Mouse (Mus musculus) neural tube, embryonic 12.5 days (tissue): Measurements from ENCODE around the gene Adck1. TPM values are rescaled to one million over a fixed set of nuclear protein-coding genes. Genes with fewer than 3 reads are reported as not detected.
"Not testable (repeated sequence)": the region's sequence is repeated elsewhere in the genome, so short reads cannot be mapped to it uniquely, and the experiment has no call there.

Experiments used
- ATAC-seq: fragments of 200-750 bp; cut with Nextera tagmentation; 2 replicates; pipeline ENCODE4 v1.8.0; 2017; ENCODE audit warnings: low read depth, mild to moderate bottlenecking, moderate TSS enrichment, moderate library complexity; ENCODE audit not compliant: low FRiP score
- H3K27ac ChIP-seq: fragments of 300-500 bp; sonication (generic); 2 replicates; pipeline ENCODE4 v1.5.1; 2016
- H3K27me3 ChIP-seq: fragments of 300-500 bp; sonication (generic); replicated peaks from 2 replicates; pipeline ENCODE4 v1.6.1; 2016; ENCODE audit warnings: mild to moderate bottlenecking
- H3K36me3 ChIP-seq: fragments of 300-500 bp; sonication (generic); 2 replicates; pipeline ENCODE4 v1.6.1; 2016; ENCODE audit warnings: mild to moderate bottlenecking
- H3K4me1 ChIP-seq: fragments of 300-500 bp; sonication (generic); 2 replicates; pipeline ENCODE4 v1.6.1; 2016
- H3K4me2 ChIP-seq: fragments of 300-500 bp; sonication (generic); replicated peaks from 2 replicates; pipeline ENCODE4 v1.6.1; 2016; ENCODE audit warnings: mild to moderate bottlenecking
- H3K4me3 ChIP-seq: fragments of 300-500 bp; sonication (generic); 2 replicates; pipeline ENCODE4 v1.5.1; 2016
- H3K9ac ChIP-seq: fragments of 300-500 bp; sonication (generic); 2 replicates; pipeline ENCODE4 v1.6.1; 2016; ENCODE audit warnings: mild to moderate bottlenecking
- H3K9me3 ChIP-seq: fragments of 300-500 bp; sonication (generic); 2 replicates; pipeline ENCODE4 v1.6.1; 2016; ENCODE audit warnings: mild to moderate bottlenecking
- WGBS: fragments of 180-500 bp; shearing (Covaris S2); methylation state at CpG from one replicate; pipeline ENCODE4 v1.1.7; 2016; 5-methylcytosine and 5-hydroxymethylcytosine counted together
- polyA plus RNA-seq: library from polyadenylated mRNA; unstranded; fragments of >200 nt; fragmentation: Nextera tagmentation; extraction: Ambion mirVana; gene quantifications from 2 replicates; pipeline ENCODE4 v1.2.1, GENCODE M21; 2016

Adck1 gene
- polyA plus RNA-seq, 1 experiment from 2014 or later: 23.6 TPM

DNA sequence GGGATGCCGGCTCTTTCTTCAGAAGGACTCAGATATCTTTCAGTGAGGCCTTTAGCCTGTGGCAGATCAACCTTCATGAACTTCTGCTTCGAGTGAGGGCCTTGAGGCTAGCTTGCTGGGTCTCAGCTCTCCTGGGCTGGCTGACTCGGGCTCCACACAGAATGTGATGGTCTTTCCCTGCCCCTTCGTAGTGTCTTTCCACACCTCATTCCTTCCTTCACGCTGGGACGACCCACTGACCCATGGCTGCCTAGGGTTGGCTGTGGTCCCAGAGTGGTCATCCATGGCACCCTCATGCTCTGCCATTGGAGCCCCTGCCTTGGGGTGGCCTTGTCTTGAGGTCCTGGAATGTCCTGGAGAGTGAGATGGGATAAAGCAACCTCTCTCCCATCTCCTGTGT is 100.7 kb downstream of the Adck1 start:
- Histone ChIP-seq H3K27ac (no peak overlapping the region), H3K9ac (no peak overlapping the region), H3K4me1 (no peaks in the 10 kb centered on the region), H3K4me2 (no peak overlapping the region), H3K4me3 (no peak overlapping the region), H3K9me3 (no peaks in the 10 kb centered on the region), H3K36me3 (peaks cover 4% of the 10 kb centered on the region; the same call in 1 of the 2 replicates), H3K27me3 (no peaks in the 10 kb centered on the region)
- ATAC-seq: no peak
- 93% methylated on average over 6 of the region's 6 CpGs for WGBS

DNA sequence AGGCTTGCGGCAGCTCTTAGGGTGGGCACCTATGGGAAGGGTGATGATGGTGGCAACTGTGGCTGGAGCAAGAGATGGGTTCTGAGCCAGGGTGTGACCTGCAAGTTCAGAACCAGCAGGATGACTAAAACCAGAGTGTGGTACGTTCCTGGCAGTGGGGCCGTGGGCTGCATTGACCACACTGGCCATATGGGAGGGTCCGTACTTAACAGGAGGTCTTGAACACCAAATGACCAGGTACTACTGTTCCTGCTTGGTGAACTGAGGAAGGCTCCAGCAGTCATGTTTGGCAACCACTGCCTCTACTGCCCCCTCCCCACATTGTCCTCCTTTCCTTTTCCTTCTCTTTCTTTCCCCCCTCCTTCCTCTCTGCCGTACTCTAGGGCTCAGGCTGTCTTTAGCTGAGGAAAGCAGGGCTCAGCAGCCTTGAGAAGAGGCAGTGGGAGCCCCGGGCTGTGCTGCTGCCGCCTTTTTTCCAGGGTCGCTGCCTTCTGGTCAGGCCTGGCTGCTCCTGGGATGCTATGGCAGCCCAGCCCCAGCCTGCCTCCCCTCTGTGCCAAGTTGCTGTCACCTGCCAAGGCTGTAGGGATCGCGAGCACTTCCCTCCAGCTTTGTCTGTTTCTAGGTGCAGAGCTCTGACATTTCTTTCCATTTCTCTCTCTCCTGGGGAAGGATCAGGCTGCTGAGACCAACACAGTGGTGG is 103.4 kb downstream of the Adck1 start:
- Histone ChIP-seq H3K9me3 (no peaks in the 10 kb centered on the region), H3K9ac (no peak overlapping the region), H3K4me2 (no peak overlapping the region), H3K36me3 (peaks cover 4% of the 10 kb centered on the region; the same call in 1 of the 2 replicates), H3K4me3 (no peak overlapping the region), H3K27me3 (no peaks in the 10 kb centered on the region), H3K27ac (no peak overlapping the region), H3K4me1 (no peaks in the 10 kb centered on the region)
- WGBS: 87% methylated on average over 10 of the region's 10 CpGs
- ATAC-seq: no peak

DNA sequence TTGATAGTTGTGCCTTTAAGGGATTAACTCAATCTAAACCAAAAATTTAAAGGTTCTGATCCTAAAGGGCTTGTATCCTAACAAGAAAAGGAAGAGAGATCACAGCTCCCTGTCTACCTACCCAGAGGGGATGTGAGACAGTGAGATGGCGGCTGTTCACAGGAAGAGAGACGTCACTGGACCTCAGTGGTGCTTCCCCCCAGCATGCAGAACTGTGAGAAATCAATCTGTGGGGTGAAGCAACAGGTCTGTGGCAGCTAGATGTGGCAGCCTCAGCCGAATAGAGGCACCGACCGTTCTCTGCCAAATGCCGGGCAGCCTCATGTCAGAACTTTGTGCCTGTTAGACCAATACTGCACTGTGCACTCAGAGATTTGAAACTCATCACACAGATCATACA is 106.4 kb downstream of the Adck1 start:
- 89% methylated on average over 6 of the region's 6 CpGs for WGBS
- no peak overlapping the region for H3K9ac ChIP-seq

DNA sequence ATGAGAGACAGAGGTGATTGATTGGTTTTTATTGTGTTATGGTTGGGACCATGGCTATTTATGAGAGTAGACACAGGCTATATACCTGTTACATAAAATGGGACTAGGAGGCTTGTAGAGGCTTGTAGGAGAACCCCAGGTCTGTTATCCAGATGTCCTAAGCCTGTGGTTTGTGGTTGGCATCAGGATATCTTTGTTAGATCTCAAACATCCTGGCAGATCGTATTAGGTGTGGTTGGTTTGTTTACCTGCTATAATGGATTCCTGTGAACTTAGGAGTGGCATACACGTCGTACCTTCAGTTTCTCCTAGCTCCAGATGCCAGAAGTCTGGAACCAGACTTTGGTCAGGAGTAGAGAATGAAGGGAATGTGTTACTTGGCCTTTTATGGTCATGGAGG is 106.9 kb downstream of the Adck1 start:
- Histone ChIP-seq H3K27me3 (no peaks in the 10 kb centered on the region), H3K9me3 (no peaks in the 10 kb centered on the region), H3K4me2 (no peak overlapping the region), H3K27ac (no peak overlapping the region), H3K4me3 (no peak overlapping the region), H3K4me1 (no peaks in the 10 kb centered on the region), H3K36me3 (no peaks in the 10 kb centered on the region), H3K9ac (no peak overlapping the region)
- WGBS: 83% methylated on average over 3 of the region's 3 CpGs
- no peak for ATAC-seq

More for the DNA sequence above, 106.4 kb downstream of the Adck1 start:
- no peaks in the 10 kb centered on the region for H3K36me3 ChIP-seq
- no peak overlapping the region for H3K27ac ChIP-seq
- H3K27me3 ChIP-seq: no peaks in the 10 kb centered on the region
- no peaks in the 10 kb centered on the region for H3K9me3 ChIP-seq
- H3K4me1 ChIP-seq: no peaks in the 10 kb centered on the region
- no peak overlapping the region for H3K4me2 ChIP-seq
- H3K4me3 ChIP-seq: no peak overlapping the region
- no peak for ATAC-seq

DNA sequence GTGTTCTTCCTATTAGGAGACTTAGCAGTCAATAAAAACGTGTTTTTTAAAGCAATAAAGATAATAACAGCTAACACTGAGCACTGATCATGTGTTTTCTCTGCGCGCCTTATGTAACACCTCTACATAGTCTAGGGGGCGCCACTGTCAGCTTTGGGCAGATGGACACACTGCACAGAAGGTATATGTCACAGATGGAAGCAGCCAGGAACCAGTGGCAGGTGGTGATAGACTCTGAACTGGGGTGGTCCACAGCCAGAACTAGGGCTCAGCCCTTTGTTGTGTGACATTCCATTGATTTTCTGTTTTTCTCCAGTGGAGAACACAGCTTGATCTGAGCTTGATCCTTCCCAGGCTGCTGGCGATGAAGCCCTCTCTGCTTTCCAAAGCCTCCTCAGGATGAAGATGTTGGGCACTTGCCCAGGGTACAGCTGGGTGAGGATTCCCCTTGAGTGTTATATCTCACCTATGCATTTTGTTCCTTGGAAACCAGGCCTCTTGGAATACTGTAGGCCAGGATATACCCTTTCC is 107.6 kb downstream of the Adck1 start:
- 73% methylated on average over 5 of the region's 5 CpGs for WGBS

DNA sequence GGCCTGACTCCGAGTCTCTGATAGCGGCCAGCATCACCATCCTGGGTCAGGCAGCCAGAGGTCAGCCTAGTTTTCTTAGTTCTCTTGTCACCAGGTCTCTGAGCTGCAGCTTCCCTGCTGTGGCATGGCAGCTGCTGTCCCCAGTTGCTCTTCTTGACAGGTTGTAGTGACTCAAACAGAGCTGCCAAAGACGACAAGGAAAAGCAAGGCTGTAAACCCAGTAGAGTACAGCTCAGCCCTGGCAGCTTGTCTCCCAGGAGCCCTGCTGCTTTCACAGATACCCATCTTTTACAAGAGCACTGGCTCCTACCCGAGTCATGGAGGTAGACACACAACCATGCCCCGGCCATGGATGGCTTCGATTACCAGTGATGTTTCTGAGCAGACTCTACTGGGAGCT is 108.3 kb downstream of the Adck1 start:
- H3K4me1 ChIP-seq: no peaks in the 10 kb centered on the region
- no peak overlapping the region for H3K4me2 ChIP-seq
- ATAC-seq: no peak
- H3K9me3 ChIP-seq: no peaks in the 10 kb centered on the region
- WGBS: 71% methylated on average over 6 of the region's 6 CpGs
- no peak overlapping the region for H3K4me3 ChIP-seq
- H3K36me3 ChIP-seq: no peaks in the 10 kb centered on the region
- no peak overlapping the region for H3K27ac ChIP-seq
- H3K9ac ChIP-seq: no peak overlapping the region
- no peaks in the 10 kb centered on the region for H3K27me3 ChIP-seq

More for the DNA sequence above, 107.6 kb downstream of the Adck1 start:
- Histone ChIP-seq H3K9me3 (no peaks in the 10 kb centered on the region), H3K27ac (no peak overlapping the region), H3K4me1 (no peaks in the 10 kb centered on the region), H3K4me3 (no peak overlapping the region), H3K9ac (no peak overlapping the region), H3K36me3 (no peaks in the 10 kb centered on the region), H3K4me2 (no peak overlapping the region), H3K27me3 (no peaks in the 10 kb centered on the region)
- ATAC-seq: no peak

DNA sequence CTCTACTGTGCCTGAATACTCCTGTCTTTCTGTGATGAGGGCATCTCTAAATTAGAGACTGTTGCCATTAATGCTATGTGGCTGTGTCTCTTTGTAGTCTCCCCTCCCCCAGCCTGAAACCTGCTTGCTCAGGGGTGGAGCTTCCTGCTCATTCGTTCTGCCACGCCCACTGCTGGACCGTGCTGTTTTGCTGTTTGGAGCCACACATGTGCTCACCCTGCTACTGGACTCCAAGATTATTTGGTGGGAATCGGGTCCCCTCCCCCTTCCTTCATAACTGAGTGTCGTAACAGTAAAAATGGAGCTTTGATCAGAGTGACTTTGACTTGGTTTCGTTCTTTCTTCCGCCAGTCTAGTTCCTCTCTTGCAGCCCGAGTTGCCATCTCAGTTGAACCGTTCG is 111.5 kb downstream of the Adck1 start:
- 71% methylated on average over 10 of the region's 10 CpGs for WGBS
- not testable (repeated sequence) for H3K9me3 ChIP-seq, H3K36me3 ChIP-seq, H3K27me3 ChIP-seq, H3K27ac ChIP-seq, H3K9ac ChIP-seq, H3K4me3 ChIP-seq, H3K4me1 ChIP-seq, ATAC-seq, H3K4me2 ChIP-seq

DNA sequence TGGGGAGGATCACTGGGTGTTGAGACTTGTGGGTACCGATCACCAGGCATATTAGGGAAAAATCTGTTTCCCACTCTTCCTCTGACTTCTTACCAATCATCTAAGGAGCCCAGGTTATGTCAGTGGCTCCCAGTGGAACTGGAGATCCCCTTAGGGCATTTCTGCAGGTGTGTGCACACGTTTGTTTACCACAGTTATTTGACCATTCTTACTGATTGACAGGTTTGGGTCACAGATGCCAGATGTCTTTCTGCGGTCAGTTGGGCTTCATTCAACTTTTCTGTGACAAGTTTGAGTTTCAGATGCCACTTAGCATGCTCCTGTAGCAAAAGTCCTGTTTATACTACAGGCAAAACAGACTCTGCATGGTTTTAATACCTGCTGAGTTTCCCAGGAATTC is 112.5 kb downstream of the Adck1 start:
- no peak overlapping the region for H3K4me3 ChIP-seq
- no peaks in the 10 kb centered on the region for H3K27me3 ChIP-seq
- no peak for ATAC-seq
- H3K4me1 ChIP-seq: no peaks in the 10 kb centered on the region
- H3K4me2 ChIP-seq: no peak overlapping the region
- H3K9me3 ChIP-seq: no peaks in the 10 kb centered on the region
- H3K36me3 ChIP-seq: no peaks in the 10 kb centered on the region
- no peak overlapping the region for H3K27ac ChIP-seq
- no peak overlapping the region for H3K9ac ChIP-seq
- WGBS: 87% methylated on average over 3 of the region's 3 CpGs

DNA sequence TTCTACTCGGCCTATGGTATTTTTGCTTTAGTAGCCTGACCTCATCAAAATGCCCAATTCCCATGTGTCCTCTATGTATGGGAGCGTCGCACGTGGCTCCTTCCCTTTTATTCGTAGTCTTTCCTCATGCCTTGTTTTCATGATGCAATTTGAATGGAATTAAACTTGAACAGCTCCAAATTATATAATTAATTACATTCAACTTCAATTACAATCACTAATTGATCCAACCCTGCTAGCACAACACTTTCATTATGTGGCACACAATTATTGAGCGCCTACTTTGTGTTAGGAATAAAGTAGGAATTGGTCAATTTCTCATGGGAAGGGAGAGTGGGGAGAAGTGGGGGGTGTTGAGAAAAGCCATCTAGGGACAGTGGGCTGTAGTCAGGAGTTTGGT is 113.4 kb downstream of the Adck1 start:
- no peak overlapping the region for H3K27ac ChIP-seq
- no peaks in the 10 kb centered on the region for H3K36me3 ChIP-seq
- no peaks in the 10 kb centered on the region for H3K9me3 ChIP-seq
- WGBS: 86% methylated on average over 6 of the region's 6 CpGs
- no peak overlapping the region for H3K4me2 ChIP-seq
- no peak for ATAC-seq
- H3K27me3 ChIP-seq: no peaks in the 10 kb centered on the region
- H3K9ac ChIP-seq: no peak overlapping the region
- no peak overlapping the region for H3K4me3 ChIP-seq
- H3K4me1 ChIP-seq: no peaks in the 10 kb centered on the region

DNA sequence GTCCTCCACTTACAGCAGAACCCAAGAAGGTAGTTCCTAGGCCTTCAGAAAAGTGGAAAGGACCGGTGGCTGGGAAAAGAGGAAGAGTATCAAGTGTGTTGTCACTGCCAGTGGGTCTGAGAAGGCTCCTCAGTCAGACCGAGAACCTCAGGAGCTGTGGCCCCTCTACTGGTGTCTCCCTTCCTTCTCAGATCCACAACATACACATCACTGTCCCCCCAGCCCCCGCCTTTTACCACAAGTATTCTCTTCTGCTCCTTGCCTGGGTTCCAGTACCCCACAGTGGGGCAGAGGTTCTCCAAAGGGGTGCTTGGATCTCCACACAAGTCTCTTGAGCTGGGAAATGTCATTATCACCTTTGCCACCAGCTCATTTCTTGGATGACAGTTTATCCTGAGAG is 115.5 kb downstream of the Adck1 start:
- ATAC-seq: no peak
- no peak overlapping the region for H3K27ac ChIP-seq
- no peak overlapping the region for H3K4me2 ChIP-seq
- no peaks in the 10 kb centered on the region for H3K27me3 ChIP-seq
- H3K4me1 ChIP-seq: no peaks in the 10 kb centered on the region
- 88% methylated on average over 3 of the region's 3 CpGs for WGBS
- H3K9me3 ChIP-seq: no peaks in the 10 kb centered on the region
- no peak overlapping the region for H3K4me3 ChIP-seq
- no peak overlapping the region for H3K9ac ChIP-seq
- no peaks in the 10 kb centered on the region for H3K36me3 ChIP-seq

DNA sequence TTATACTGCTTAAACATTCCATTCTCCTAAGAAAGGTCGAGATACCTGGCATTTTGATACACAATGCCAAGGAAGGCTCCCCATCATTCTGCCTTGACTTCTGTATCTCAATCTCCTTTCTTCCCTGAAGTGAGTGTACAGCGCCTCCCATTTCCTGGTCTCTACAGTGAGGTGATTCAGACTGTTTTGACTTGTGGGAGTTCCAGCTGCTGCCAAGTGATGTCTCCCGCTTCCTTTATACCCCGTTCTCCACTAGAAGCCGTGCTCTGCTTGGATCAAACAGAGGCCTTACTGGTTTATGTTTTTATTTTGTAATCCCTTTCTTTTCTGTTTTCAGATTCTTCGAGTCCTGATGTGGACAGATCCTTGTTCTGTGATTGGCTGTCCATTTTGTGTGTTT is 116.3 kb downstream of the Adck1 start:
- H3K36me3 ChIP-seq: no peaks in the 10 kb centered on the region
- no peak overlapping the region for H3K27ac ChIP-seq
- no peaks in the 10 kb centered on the region for H3K4me1 ChIP-seq
- no peaks in the 10 kb centered on the region for H3K9me3 ChIP-seq
- WGBS: 81% methylated on average over 6 of the region's 6 CpGs
- no peak overlapping the region for H3K9ac ChIP-seq
- no peak overlapping the region for H3K4me3 ChIP-seq
- no peak overlapping the region for H3K4me2 ChIP-seq
- ATAC-seq: no peak
- H3K27me3 ChIP-seq: no peaks in the 10 kb centered on the region

DNA sequence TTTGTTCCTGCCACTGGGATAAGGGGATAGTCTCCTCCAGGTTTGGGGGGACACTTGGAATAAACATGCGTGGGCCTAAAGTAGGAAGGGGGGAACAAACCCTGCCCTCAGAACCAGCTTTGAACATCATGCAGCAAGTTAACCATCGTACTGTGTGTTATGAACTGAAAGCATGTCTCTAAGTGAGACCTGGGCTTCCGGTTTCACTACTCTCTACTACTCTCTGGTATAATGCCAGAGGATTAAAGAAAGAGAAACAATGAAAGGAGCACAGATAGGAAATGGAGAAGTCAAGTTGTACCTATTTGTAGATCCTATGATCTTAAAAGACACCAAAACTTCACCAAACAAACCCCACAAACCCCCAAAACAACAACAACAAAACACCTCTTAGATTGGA is 121.3 kb downstream of the Adck1 start:
- no peaks in the 10 kb centered on the region for H3K27me3 ChIP-seq
- no peak for ATAC-seq
- 81% methylated on average over 3 of the region's 3 CpGs for WGBS

DNA sequence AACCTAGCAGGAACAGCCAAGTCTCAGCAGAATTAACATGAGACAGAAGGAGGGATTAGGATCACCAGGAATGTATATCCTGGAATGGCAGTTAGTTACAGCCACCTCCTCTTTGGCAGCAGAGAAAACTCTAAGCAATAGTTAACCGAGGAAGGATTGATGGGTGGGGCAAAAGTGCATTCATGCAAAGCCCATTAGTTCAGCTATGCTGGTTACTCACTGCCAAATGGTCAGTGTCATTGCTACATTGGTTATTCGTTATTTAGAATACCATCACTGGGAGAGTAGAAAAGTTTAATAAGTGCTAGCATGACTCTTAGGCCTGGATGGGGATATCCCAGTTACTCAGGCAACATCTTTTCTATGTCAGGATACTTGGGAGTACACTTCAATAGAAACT is 130.5 kb downstream of the Adck1 start:
- ATAC-seq: no peak
- H3K9ac ChIP-seq: no peak overlapping the region
- WGBS: 72% methylated on average over 2 of the region's 2 CpGs
- H3K27ac ChIP-seq: no peak overlapping the region
- H3K36me3 ChIP-seq: no peaks in the 10 kb centered on the region
- no peaks in the 10 kb centered on the region for H3K27me3 ChIP-seq
- no peaks in the 10 kb centered on the region for H3K4me1 ChIP-seq
- H3K4me3 ChIP-seq: no peak overlapping the region
- H3K9me3 ChIP-seq: no peaks in the 10 kb centered on the region
- H3K4me2 ChIP-seq: no peak overlapping the region

More for the DNA sequence above, 121.3 kb downstream of the Adck1 start:
- H3K9me3 ChIP-seq: no peaks in the 10 kb centered on the region
- H3K4me3 ChIP-seq: no peak overlapping the region
- no peak overlapping the region for H3K9ac ChIP-seq
- H3K27ac ChIP-seq: no peak overlapping the region
- H3K36me3 ChIP-seq: no peaks in the 10 kb centered on the region
- H3K4me1 ChIP-seq: no peaks in the 10 kb centered on the region
- H3K4me2 ChIP-seq: no peak overlapping the region
